ENCODE assay signal across 8 mouse cellular contexts in genomic region chr10:7954989-7955633, GRCm38 (mm10). TPM values are rescaled to one million over a fixed set of nuclear protein-coding genes. Genes with fewer than 3 reads are reported as not detected.
DNase-seq lines count a peak whose midpoint lies in the region; ATAC-seq lines count a peak whose summit lies in the region.

No protein-coding gene starts in this region.

- no peaks in the 10 kb centered on the region for H3K4me1 ChIP-seq in hindbrain, embryonic 11.5 days (replicated peaks; ENCODE audit: control insufficient read depth, insufficient read depth, low read length)

- no peaks in the 10 kb centered on the region for H3K36me3 ChIP-seq in hindbrain, embryonic 11.5 days (ENCODE audit: control insufficient read depth, insufficient read depth, low read length)

- 0 out of 2 replicates have a peak, but pooled peaks have one; percentile 4 for ATAC-seq in frontal cortex, adult (ENCODE audit: low TSS enrichment)
- ATAC-seq in hindbrain, embryonic 11.5 days (ENCODE audit: low FRiP score) = no peak

- peak; percentile 51 for DNase-seq in NIH3T3 (ENCODE audit: low read depth)
- DNase-seq in cerebellum, adult 8-10 months = peak; percentile 42
- peak; percentile 56 for DNase-seq in hindbrain, embryonic 11.5 days (ENCODE audit: low spot score)
- DNase-seq in layer of hippocampus, postnatal 36 days = peak; percentile 24 to 44
- DNase-seq in lung, postnatal 4 days = peak; percentile 57 to 59
- DNase-seq in retina, postnatal 1 day = peak; percentile 56
- peak; percentile 49 for DNase-seq in urinary bladder, adult 2 months (ENCODE audit: low spot score)

- peak overlapping the region; percentile 76 for H3K4me2 ChIP-seq in hindbrain, embryonic 11.5 days (replicated peaks; ENCODE audit: low read depth, low read length)

- no peaks in the 10 kb centered on the region for H3K27me3 ChIP-seq in hindbrain, embryonic 11.5 days (ENCODE audit: control insufficient read depth, insufficient read depth, low read length)

- WGBS in hindbrain, embryonic 11.5 days = 1% methylated on average over 20 of the region's 31 CpGs

- H3K4me3 ChIP-seq in hindbrain, embryonic 11.5 days (ENCODE audit: low read depth, low read length) = peak overlapping the region; percentile 99

- no peaks in the 10 kb centered on the region for H3K9me3 ChIP-seq in hindbrain, embryonic 11.5 days (ENCODE audit: control insufficient read depth, low read length)

- H3K27ac ChIP-seq in hindbrain, embryonic 11.5 days (ENCODE audit: low read depth, low read length) = peak overlapping the region; percentile 99

- H3K9ac ChIP-seq in hindbrain, embryonic 11.5 days (ENCODE audit: low read depth, low read length) = peak overlapping the region; percentile 98

RNA-seq across cellular contexts. Expression of gene Tab2, which starts 0.9 kb away (rescaled TPM):
- 25.9 and 29.6 TPM in 2 replicates for polyA plus RNA-seq in hindbrain, embryonic 11.5 days (2014; fragmentation: Nextera tagmentation; extraction: Ambion mirVana)
- 10 to 100 TPM; 58.5 to 60.6 TPM for total RNA-seq in layer of hippocampus, postnatal 36 days (2021)
- polyA plus RNA-seq in urinary bladder, adult 2 months (2012; rRNA removed) = 35.7 and 49.9 TPM in 2 replicates
